Mouse (Mus musculus) 3134 (cell line): ENCODE measurements at regions not wholly inside any gene's neighbourhood (a gene's known extent, or its start where the extent isn't known, plus 50 kb on each side); places are given as distances from the start of the nearest gene placed in this dataset.
"Not testable (repeated sequence)": the region's sequence is repeated elsewhere in the genome, so short reads cannot be mapped to it uniquely, and the experiment has no call there.

Experiments used
- DNase-seq: peaks from one replicate; pipeline ENCODE4 v3.0.0-alpha.2; 2011; ENCODE audit warnings: low spot score; ENCODE audit not compliant: insufficient read length; ENCODE audit errors: extremely low read depth

DNA sequence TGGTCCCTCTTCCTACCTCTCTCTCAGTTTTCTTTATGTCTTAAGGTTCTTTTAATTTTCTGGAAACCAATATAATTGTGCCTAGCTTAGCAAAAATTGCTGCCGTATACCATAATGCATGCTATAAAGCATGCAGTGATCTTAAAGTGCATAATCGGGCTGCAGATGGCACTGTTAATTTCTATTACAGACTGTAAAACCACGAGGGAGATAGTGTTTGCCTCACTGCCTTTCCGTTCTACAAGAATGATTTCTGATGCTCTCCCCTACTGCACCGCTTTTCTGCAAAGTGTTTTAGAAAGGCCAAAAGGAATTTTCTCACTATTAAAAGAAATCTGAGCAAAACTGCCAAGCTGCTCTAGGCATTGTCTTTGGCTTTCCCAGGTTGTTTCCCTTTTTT is 357.6 kb downstream of the Tusc1 start:
- DNase-seq: no peak

DNA sequence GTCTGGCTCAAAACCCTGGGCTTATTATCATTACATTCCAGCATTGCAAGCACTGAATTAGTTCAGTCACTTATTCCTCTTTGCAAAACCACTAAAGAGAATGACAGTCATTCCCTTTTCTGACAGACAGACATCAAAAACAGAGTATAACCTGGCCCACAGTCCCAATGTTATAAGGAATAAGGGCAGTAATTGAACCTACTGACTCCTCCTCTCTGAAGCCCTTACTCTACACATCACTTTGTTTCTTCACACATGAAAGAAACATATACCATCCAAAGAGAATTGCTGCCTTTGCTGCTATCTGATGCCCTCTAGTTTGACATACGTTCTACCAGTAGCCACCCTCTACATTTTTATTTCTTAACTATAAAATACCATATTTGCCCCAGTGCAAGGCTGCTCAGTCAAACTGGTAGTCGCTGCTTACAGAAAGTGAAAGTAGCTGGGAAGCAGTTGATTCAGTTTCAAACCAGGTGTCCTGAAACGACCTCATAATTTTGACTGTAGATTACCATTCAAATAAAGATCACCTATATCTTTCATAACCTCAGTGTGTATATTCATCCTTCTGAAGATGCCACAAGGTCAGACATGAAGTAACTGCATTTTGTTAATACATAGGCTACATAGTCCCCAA is 393.1 kb downstream of the Tusc1 start:
- peak; percentile 13 for DNase-seq

DNA sequence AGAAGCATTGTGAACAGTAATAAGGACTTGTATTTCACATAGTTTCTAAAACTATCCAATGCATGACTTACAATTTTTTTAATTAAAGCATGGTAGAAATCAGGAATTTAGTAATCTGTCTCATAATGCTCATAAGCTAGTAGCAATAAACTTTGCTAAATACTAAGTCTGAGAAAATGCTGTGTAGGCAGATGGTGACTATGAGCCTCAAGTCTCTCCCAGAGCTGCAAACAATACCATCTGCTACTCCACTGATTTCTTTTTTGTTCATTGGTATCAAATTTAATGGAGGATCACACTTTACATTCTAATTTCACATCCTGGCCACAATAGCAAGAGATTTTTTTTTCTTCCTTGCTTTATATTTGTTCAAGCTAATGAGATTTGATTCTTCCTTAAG is 404.0 kb downstream of the Tusc1 start:
- no peak for DNase-seq

DNA sequence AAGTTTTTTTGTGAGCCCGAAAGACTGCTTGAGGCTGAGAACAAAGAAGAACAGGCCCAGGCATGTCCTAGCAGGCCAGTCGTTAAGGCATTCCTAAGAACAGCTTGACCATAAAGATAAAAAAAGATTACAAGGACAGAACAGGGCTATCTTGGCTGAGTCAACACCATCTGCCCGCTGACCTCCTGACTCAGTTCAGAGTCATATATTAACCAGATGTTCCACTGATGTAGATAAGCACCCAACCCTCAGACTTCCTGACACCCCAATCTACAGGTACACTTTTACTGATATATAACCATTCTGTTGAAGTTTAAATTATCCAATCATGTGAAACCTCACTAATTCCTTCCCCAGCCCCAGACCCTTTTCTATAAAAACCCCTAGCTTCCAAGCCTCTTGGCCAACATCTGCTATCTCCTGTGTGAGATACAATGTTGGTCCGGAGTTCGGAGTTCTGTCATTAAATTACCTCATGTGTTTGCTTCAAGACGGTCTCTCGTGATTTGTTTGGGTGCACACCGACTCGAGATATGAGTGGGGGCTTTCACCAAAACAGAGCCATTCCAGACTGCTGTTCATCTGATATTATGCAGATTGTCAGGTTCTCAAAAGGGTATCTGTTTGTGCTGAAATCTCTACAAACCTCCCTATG is 413.8 kb downstream of the Tusc1 start:
- no peak for DNase-seq

DNA sequence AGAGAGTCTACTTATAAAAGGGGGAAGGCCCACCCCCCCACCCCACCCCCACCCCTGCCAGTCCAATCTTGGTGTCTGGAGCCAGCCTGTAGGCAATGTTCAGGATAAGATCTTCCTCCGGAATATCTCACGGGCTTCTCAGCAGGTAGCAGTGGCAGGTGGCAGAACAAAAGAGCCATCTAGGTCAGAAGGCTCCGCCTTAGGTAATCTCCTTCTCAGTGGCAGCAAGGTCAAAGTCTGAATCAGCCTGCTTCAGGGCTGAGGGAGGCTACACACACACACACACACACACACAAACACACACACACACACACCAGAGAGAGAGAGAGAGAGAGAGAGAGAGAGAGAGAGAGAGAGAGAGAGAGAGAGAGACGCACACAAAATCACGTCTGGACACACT is 431.8 kb downstream of the Tusc1 start:
- DNase-seq: not testable (repeated sequence)
